Mouse (Mus musculus): ENCODE measurements around the gene Tmcc3. TPM values are rescaled to one million over a fixed set of nuclear protein-coding genes. Genes with fewer than 3 reads are reported as not detected.

The Tmcc3 gene
- polyA plus RNA-seq (2014; fragmentation: Illumina TruSeq; extraction: RNeasy Lipid Tissue Mini Kit (QIAGEN cat#74804); ENCODE audit: low read depth, low replicate concordance), result 33.0 TPM

GRCm38 (mm10) chr10:94311511-94312006, at the start of gene Tmcc3:
Gene Tmcc3 (plus strand): TSS chr10:94311949.

GRCm38 (mm10) chr10:94298471-94298870, 13.3 kb upstream of the Tmcc3 start, which contains the start of gene Gm4792:
Gene Gm4792 (minus strand): TSS chr10:94298703.

Other genes starting within 250 kb of the Tmcc3 start
- gene Nr2c1, start 163.9 kb upstream of the Tmcc3 start, polyA plus RNA-seq (2014; fragmentation: Illumina TruSeq; extraction: RNeasy Lipid Tissue Mini Kit (QIAGEN cat#74804); ENCODE audit: low read depth, low replicate concordance), result 10.7 TPM
- gene Ndufa12, start 113.2 kb upstream of the Tmcc3 start, polyA plus RNA-seq (2014; fragmentation: Illumina TruSeq; extraction: RNeasy Lipid Tissue Mini Kit (QIAGEN cat#74804); ENCODE audit: low read depth, low replicate concordance), result 214 TPM
- gene Gm4792, start 13.2 kb upstream of the Tmcc3 start, polyA plus RNA-seq (2014; fragmentation: Illumina TruSeq; extraction: RNeasy Lipid Tissue Mini Kit (QIAGEN cat#74804); ENCODE audit: low read depth, low replicate concordance), result not detected

Measured in adipose tissue, adult 10 weeks (tissue).